Comparison of ENCODE assay signal across 26 mouse cellular contexts in genomic region chr4:76766429-76766828, GRCm38 (mm10).
"Had no signal": no experiment of that assay in that cellular context is flagged by ENCODE, and none has a peak within 500 bp of the region (broad histone marks: within the 10 kb centered on the region; RNA-seq: fewer than 3 reads in every experiment).

No protein-coding gene starts in this region.

- H3K9ac ChIP-seq: heart, embryonic 12.5 days; hindbrain, embryonic 12.5 days; hindbrain, embryonic 14.5 days; intestine, embryonic 15.5 days; limb, embryonic 12.5 days; limb, embryonic 15.5 days; liver, embryonic 12.5 days had no signal

- H3K36me3 ChIP-seq: heart, embryonic 10.5 days; heart, embryonic 12.5 days; hindbrain, embryonic 10.5 days; hindbrain, embryonic 12.5 days; intestine, embryonic 15.5 days; limb, embryonic 12.5 days; limb, embryonic 15.5 days; liver, embryonic 12.5 days had no signal

- H3K4me1 ChIP-seq: heart, embryonic 10.5 days; heart, embryonic 12.5 days; hindbrain, embryonic 10.5 days; hindbrain, embryonic 12.5 days; intestine, embryonic 15.5 days; limb, embryonic 12.5 days; limb, embryonic 15.5 days; liver, embryonic 12.5 days had no signal

- H3K4me3 ChIP-seq: gastrocnemius, adult 2 months; heart, embryonic 10.5 days; heart, embryonic 12.5 days; hindbrain, embryonic 10.5 days; hindbrain, embryonic 12.5 days; intestine, embryonic 15.5 days; layer of hippocampus, adult 2 months; limb, embryonic 12.5 days; limb, embryonic 15.5 days; liver, embryonic 12.5 days had no signal

- DNase-seq: gastrocnemius, adult 2 months; gastrocnemius, postnatal 10 days; gastrocnemius, postnatal 25 days; heart, adult 18-20 months; heart, postnatal 10 days; heart, postnatal 4 days; kidney, adult 18-20 months; kidney, adult 8-10 months; kidney, postnatal 10 days; kidney, postnatal 25 days; kidney, postnatal 4 days; layer of hippocampus, postnatal 36 days; left cerebral cortex, postnatal 4 days had no signal

- H3K27ac ChIP-seq: heart, embryonic 10.5 days; hindbrain, embryonic 10.5 days; hindbrain, embryonic 12.5 days; hindbrain, embryonic 14.5 days; intestine, embryonic 15.5 days; layer of hippocampus, adult 2 months; limb, embryonic 12.5 days; limb, embryonic 15.5 days; liver, embryonic 12.5 days had no signal

- H3K4me2 ChIP-seq: heart, embryonic 12.5 days; hindbrain, embryonic 12.5 days; hindbrain, embryonic 14.5 days; intestine, embryonic 15.5 days; limb, embryonic 12.5 days; limb, embryonic 15.5 days; liver, embryonic 12.5 days had no signal

- H3K9me3 ChIP-seq: heart, embryonic 10.5 days; heart, embryonic 12.5 days; hindbrain, embryonic 10.5 days; hindbrain, embryonic 12.5 days; intestine, embryonic 15.5 days; limb, embryonic 12.5 days; limb, embryonic 15.5 days; liver, embryonic 12.5 days had no signal

- ATAC-seq: hindbrain, embryonic 16.5 days; inflammation-experienced regulatory T-cells, adult 6 months; intestine, embryonic 15.5 days; intestine, postnatal 0 days; liver, embryonic 12.5 days had no signal

- H3K27me3 ChIP-seq: heart, embryonic 12.5 days; hindbrain, embryonic 12.5 days; intestine, embryonic 15.5 days; limb, embryonic 12.5 days; limb, embryonic 15.5 days; liver, embryonic 12.5 days had no signal
